In genomic region chr2:145832836-145833221, GRCm38 (mm10) we compare ENCODE assay signal across 8 mouse cellular contexts.
DNase-seq lines count a peak whose midpoint lies in the region; ATAC-seq and TF ChIP-seq lines count a peak whose summit lies in the region.

No protein-coding gene starts in this region.

- H3K27ac ChIP-seq in kidney, embryonic 15.5 days: peak overlapping the region; percentile 84
- peak overlapping the region; percentile 68; the same call in 1 of the 2 replicates for H3K27ac ChIP-seq in embryonic fibroblast, embryonic 13.5 days (ENCODE audit: insufficient read depth, low read length)
- H3K27ac ChIP-seq in intestine, embryonic 15.5 days: 0 out of 2 replicates have a peak overlapping the region, but pooled peaks have one; percentile 73
- H3K27ac ChIP-seq in midbrain, embryonic 16.5 days (ENCODE audit: low read length): peak overlapping the region; percentile 89

- peak overlapping the region; percentile 39 for H3K4me2 ChIP-seq in kidney, embryonic 15.5 days
- peak overlapping the region; percentile 25; the same call in 1 of the 2 replicates for H3K4me2 ChIP-seq in intestine, embryonic 15.5 days (replicated peaks)
- H3K4me2 ChIP-seq in midbrain, embryonic 16.5 days (ENCODE audit: low read length): peak overlapping the region; percentile 44

- H3K9me3 ChIP-seq in kidney, embryonic 15.5 days (replicated peaks): no peaks in the 10 kb centered on the region
- no peaks in the 10 kb centered on the region for H3K9me3 ChIP-seq in intestine, embryonic 15.5 days
- H3K9me3 ChIP-seq in midbrain, embryonic 16.5 days (replicated peaks; ENCODE audit: control insufficient read depth, low read length, poor library complexity, severe bottlenecking): no peaks in the 10 kb centered on the region

- WGBS in kidney, embryonic 15.5 days: 42% methylated on average over 5 of the region's 5 CpGs
- 61% methylated on average over 5 of the region's 5 CpGs for WGBS in intestine, embryonic 15.5 days
- 54% methylated on average over 5 of the region's 5 CpGs for WGBS in midbrain, embryonic 16.5 days

- peaks cover 15% of the 10 kb centered on the region for H3K4me1 ChIP-seq in kidney, embryonic 15.5 days
- peaks cover 7% of the 10 kb centered on the region; the same call in 1 of the 2 replicates for H3K4me1 ChIP-seq in embryonic fibroblast, embryonic 13.5 days (ENCODE audit: control insufficient read depth, insufficient read depth, low read length)
- H3K4me1 ChIP-seq in intestine, embryonic 15.5 days (replicated peaks): peaks cover 8% of the 10 kb centered on the region
- peaks cover 14% of the 10 kb centered on the region for H3K4me1 ChIP-seq in midbrain, embryonic 16.5 days (ENCODE audit: control insufficient read depth, insufficient read depth, low read length)

- peaks cover 21% of the 10 kb centered on the region for H3K36me3 ChIP-seq in kidney, embryonic 15.5 days
- no peaks in the 10 kb centered on the region for H3K36me3 ChIP-seq in intestine, embryonic 15.5 days
- no peaks in the 10 kb centered on the region for H3K36me3 ChIP-seq in midbrain, embryonic 16.5 days (ENCODE audit: control insufficient read depth, insufficient read depth, low read length)

- DNase-seq in kidney, adult 8-10 months: no peak
- DNase-seq in testis, postnatal 10 days (ENCODE audit: low spot score): no peak
- no peak for DNase-seq in spleen, adult 18-20 months
- DNase-seq in frontal cortex, postnatal 14 days (ENCODE audit: low spot score in 2 of 2): no peak

- H3K4me3 ChIP-seq in kidney, embryonic 15.5 days (replicated peaks): no peak overlapping the region
- H3K4me3 ChIP-seq in embryonic fibroblast, embryonic 13.5 days (ENCODE audit: insufficient read depth, low read length): no peak overlapping the region
- no peak overlapping the region for H3K4me3 ChIP-seq in intestine, embryonic 15.5 days (replicated peaks)
- H3K4me3 ChIP-seq in midbrain, embryonic 16.5 days (ENCODE audit: low read depth, low read length): no peak overlapping the region

- no peak overlapping the region for H3K9ac ChIP-seq in kidney, embryonic 15.5 days
- no peak overlapping the region for H3K9ac ChIP-seq in intestine, embryonic 15.5 days
- peak overlapping the region; percentile 37; the same call in 1 of the 2 replicates for H3K9ac ChIP-seq in midbrain, embryonic 16.5 days (ENCODE audit: low read depth, low read length)

- no peaks in the 10 kb centered on the region for H3K27me3 ChIP-seq in kidney, embryonic 15.5 days
- H3K27me3 ChIP-seq in intestine, embryonic 15.5 days (replicated peaks): no peaks in the 10 kb centered on the region
- H3K27me3 ChIP-seq in midbrain, embryonic 16.5 days (ENCODE audit: control insufficient read depth, insufficient read depth, low read depth, low read length): no peaks in the 10 kb centered on the region

- no peak for TF ChIP-seq CTCF in embryonic fibroblast, embryonic 13.5 days (IDR thresholded peaks at IDR 0.05; ENCODE audit: borderline replicate concordance, insufficient read depth, low read length)

- ATAC-seq in kidney, embryonic 15.5 days (replicated peaks; ENCODE audit: low FRiP score): no peak
- no peak for ATAC-seq in intestine, embryonic 15.5 days
- ATAC-seq in midbrain, embryonic 16.5 days: peak; percentile 18; the same call in 1 of the 2 replicates

- TF ChIP-seq POLR2A in embryonic fibroblast, embryonic 13.5 days (IDR thresholded peaks at IDR 0.05; ENCODE audit: low read depth, low read length): no peak
